Mouse (Mus musculus): Measurements from ENCODE around the gene Nuak2.

Nuak2 gene

DNA sequence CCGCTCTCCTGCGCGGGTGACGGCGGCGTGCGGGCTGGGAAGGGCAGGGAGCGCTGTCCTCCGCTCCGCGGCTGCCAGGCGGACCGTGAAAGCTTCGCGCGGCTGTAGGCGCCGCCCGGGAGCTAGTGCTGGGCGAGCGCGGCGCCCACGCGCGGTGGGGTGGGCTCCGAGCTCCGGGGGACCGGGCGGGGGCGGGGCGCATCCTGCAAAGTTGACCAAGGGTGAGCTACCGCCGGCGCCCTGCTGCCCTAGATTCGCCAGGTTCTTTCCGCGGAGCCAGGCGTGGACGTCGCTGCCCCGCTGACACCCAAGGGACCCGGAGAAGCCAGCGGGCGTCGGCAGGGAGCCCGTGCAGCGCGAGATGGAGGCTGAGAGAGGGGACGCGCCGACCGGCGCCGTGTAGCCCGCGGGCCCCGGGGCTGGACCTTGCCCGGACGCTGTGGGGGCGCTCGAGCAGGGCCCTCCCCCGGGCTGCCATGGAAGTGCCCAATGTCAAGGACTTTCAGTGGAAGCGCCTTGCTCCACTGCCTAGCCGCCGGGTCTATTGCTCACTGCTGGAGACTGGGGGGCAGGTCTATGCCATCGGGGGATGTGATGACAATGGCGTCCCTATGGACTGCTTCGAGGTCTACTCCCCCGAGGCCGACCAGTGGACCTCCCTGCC, 17.0 kb upstream of the Nuak2 start:
- no peak for DNase-seq (ENCODE audit: low spot score)

DNA sequence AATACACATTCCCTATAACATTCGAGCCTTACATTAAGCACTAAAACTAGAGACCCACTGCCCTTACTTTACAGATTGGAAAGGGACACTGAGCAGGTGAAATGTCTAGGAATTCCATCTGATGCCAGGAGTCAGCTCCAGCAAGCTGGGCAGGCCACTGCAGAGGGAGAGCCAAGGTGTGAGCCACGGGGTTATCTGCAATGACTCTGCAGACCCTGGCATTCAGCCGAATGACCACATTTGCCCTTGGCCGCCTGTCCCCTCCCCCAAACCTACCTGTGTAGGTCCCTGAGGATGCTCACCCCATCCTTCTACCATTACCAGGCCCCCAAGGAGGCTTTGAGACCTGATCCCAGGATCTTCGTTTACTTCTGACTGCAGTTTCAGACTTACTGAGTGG, 16.2 kb upstream of the Nuak2 start:
- DNase-seq (ENCODE audit: low spot score) = no peak

DNA sequence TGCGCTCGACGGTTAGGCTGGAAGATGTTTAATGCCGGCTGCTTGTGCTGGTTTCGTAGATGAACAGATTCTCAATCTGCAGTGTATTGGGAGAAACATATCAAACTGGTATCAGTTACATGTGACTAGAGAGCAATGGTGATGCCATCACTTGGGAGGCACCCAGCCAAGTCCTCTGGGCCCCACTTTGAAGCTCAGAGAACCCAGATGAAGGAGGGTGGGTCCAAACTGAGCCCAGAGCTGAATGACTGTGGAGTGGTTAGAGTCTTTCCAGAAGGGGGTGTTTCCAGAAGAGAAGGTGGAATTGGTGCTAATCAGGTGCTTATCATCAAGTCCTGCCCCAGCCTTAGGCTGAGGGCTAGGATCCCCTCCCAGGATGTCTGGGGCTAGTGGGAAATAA, 14.7 kb upstream of the Nuak2 start:
- no peak for DNase-seq (ENCODE audit: low spot score)

DNA sequence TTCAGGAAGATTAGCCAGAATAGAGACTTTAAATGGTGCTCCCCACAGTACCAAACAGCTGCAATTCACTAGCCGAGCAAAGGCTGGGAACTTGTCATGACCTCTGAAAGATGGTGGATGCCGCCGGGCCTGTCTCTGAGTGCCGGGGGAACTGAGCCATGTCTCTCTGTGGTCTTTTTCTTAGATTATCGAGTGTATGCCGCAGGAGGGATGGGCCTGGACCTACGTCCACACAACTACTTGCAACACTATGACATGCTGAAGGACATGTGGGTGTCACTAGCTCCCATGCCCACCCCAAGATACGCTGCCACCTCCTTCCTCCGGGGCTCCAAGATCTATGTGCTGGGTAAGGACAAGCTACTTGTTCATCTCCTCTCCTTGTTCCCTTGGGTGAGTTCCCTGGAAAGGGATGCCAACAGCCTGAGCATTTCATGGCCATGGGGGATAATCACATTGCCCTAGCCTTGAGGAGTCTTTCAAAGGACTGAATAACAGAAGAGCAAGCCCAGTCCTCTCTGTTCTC, 13.5 kb upstream of the Nuak2 start:
- no peak for DNase-seq (ENCODE audit: low spot score)

DNA sequence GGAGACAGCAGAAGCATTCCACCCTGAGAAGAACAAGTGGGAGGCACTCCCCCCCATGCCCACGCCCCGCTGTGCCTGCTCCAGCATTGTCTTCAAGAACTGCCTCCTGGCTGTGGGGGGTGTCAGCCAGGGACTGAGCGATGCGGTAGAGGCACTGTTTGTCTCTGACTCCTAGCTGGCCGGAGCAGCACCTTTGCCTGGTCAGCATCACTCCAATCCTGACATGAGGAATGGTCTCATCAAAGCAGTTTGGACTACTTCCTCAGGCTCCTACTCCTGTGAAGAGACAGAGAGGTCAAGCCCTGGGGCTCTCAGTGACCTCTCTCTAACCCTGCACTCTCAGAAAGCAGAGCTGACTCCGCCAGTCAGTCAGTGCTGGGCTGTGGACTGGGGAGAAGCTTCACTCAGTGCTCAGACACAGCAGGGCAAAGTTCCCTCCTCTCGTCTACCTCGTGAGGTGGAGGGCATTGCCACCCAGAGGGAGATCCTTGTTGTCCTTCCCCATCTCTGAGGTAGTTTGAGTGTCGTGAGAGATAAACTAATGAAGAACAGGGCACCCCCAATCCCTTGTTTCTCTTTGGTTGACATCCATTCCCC, 11.2 kb upstream of the Nuak2 start:
- DNase-seq (ENCODE audit: low spot score) = no peak

DNA sequence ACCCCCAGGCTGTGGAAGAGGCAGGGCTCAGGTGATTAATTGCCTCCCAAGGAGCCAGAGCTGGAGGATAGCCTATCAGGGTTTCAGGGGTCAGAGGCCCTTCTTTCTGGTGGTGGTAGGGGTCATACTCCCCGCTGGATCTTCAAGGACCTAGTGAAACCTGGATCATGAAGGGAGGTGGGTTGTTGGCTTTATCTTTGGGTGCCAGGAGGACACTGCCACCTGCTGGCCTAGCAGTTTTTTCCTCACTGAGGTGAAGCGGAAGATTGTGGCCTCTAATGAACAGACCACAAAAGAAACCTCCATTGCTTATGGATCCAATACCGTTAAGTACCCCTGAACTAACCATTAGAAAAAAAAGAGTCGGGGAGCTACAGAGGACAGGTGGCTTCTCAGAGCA, 9.8 kb upstream of the Nuak2 start:
- DNase-seq (ENCODE audit: low spot score) = no peak

DNA sequence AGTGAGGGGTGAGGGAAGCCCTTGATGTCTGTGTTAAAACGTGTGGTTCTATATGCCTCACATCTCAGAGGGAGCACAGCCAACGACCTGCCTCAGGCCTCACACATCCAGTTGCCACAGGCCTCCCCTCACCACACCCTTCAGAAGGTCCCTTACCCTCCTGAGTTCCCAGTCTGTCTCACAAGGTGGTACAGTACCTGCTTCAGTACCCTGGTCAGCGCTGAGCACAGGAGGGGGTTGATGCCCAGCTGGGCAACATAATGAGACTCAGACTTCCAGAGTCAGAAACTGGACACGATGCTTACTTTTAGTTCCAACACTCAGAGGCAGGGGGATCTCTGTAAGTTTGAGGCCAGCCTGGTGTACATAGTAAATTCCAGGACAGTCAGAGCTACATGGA, 9.1 kb upstream of the Nuak2 start:
- DNase-seq (ENCODE audit: low spot score) = no peak

DNA sequence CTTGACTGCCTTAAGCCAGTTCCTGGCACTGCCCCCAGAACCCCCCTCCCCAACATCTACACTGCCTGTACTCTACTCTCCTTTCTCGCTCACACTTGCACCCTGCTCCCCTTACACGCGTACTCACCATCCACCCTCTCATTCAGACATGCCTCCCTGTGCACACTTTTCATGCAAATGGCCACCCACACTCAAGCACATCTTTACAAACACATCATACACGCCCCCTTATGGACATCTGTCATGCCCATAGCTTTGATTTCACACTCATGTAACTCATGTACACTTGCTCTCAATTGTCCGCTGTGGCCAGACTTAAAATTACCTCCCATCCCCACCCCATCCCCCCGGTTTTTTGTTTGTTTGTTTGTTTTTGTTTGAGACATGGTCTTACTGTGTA, 8.0 kb upstream of the Nuak2 start:
- DNase-seq (ENCODE audit: low spot score) = no peak

DNA sequence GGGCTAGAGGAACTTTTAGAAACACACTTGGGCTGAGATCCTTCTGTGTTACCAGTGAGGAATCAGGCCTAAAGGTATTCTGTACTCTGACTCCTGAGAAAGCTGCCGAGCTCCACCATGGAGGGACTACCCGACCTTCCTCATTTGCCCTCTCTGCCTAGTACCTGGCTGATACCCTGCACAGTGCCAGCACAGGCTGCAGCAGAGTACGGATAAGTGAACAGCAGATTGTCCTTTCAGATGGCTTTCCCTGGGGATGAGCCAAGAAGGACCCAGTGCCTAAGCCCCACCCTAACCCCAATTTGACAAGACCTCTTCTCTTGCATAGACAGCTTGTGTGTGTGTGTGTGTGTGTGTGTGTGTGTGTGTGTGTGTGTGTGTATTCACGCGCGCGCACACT, 7.3 kb upstream of the Nuak2 start:
- no peak for DNase-seq (ENCODE audit: low spot score)

DNA sequence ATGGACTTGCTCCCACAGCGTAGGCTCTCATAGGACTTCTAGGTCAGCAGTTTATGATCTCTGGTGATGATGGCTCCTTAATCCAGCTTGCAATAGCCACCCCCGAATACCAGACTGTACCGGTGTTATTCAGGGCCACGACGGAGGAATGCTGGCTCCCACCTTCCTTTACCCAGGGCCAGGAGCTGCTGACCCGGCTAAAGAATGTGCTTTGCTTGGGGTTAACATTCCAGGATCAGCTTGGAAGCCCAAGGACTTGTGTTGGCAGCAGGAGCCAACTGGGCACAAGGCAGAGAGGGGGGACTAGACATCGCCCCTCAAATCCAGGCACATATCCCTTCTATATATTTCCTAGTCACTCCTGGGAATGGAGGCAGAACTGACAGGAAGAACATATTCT, 5.2 kb upstream of the Nuak2 start:
- DNase-seq (ENCODE audit: low spot score) = no peak

DNA sequence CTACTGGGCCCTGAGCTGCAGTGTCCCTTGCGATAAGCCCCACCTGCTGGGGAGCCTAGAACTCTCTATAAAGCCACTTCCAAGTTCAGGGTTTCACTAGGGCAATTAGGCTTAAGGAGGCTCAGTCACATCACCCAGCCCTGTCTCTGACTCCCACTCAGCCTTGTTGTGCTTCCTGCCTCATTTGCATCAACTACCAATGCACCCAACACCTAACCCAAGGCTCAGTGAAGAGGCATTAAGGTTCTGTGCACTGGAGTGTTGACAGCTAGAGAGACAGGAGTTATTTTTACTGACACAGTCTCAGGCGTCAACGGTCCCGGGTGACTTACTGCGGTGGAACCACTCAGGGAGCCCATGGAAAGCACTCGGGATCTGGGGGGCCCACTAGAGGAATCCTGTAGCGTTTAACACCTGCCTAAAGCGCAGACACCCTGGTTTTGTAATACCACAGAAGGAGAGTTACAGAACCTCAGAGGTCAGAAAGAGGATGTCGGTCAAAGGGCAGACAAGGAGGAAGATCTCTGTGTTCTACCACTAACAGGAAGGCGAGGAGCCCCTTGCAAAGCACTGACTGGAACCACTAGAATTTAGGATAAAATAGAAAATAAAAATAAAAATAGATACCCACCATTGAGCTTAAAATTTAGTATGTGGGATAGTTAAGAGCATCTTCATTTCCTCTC, 4.6 kb upstream of the Nuak2 start:
- DNase-seq (ENCODE audit: low spot score) = no peak

DNA sequence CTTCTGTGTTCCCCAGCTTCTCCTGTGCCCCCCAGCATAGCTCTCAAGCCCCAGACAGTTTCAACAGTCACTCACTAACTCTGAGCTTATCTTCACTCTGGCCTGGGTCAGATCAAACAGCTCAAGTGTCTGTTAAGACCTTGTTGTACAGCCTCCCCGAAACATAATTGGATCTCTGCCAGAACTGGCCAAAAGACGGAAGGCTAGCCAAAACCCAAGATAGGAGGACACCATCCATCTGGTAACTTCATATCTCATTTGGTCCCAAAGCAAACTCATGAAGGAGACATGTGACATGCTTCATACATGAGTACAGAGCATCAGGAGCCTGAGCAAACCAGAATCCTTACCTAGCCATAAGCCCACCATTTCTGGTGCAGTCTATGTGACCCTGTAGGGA, 3.9 kb upstream of the Nuak2 start:
- DNase-seq (ENCODE audit: low spot score) = no peak

DNA sequence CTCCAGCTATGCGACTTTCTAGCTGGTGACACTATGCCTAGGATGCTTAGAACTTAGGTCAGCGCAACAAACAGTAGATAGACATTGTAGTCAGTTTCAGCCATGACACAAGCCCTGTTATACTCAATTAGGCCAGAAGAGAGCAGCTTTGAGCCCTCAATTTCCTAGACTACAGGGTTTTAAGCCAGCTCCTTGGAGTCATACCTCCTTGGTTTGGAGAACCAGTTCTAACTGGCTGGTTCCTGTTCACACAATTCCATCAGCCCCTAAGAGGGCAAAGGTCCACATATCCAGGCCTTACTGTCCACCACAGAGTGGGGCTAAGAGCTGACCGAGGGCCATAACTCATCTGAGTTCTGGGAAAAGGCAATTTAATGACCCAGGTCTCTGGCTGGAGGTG, 3.2 kb upstream of the Nuak2 start:
- DNase-seq (ENCODE audit: low spot score) = no peak

DNA sequence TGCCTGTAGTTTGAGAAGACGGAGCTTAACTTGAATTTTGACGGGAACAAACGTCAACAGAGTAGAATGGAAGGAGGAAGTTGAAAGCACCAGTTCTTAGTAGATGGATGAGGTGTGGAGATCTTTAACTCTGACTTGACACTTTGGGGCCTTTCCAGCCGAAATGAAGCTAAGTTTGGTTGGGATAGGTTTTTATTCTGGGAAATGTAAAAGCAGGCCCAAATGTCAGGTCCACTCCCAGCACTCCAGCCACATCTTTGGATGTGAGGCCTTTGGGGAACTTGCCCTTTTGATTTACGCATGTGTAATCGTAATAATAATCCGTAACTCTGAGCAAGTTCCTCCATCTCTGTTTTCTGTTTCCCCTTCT, 684 bp downstream of the Nuak2 start:
- DNase-seq (ENCODE audit: low spot score) = no peak

DNA sequence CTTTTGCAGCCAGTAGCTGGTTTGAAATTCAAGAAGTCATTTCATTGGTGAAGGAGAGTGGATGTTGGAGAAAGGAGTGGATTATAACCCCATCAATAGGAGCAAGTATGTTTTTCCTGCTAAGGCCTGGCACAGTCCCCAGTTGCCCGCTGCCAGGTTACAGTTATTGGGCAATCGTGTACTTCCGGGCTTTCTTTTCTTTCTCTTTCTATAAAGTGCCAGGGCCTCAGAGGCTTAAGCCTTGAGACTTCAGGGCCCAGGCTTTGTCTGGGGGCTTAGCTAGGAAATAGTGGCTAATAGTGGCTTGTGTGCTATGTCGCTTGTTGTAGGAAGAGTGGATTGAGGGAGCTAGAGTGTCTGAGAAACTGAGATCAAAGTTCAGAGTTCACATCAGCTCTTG, 1.5 kb downstream of the Nuak2 start:
- no peak for DNase-seq (ENCODE audit: low spot score)

DNA sequence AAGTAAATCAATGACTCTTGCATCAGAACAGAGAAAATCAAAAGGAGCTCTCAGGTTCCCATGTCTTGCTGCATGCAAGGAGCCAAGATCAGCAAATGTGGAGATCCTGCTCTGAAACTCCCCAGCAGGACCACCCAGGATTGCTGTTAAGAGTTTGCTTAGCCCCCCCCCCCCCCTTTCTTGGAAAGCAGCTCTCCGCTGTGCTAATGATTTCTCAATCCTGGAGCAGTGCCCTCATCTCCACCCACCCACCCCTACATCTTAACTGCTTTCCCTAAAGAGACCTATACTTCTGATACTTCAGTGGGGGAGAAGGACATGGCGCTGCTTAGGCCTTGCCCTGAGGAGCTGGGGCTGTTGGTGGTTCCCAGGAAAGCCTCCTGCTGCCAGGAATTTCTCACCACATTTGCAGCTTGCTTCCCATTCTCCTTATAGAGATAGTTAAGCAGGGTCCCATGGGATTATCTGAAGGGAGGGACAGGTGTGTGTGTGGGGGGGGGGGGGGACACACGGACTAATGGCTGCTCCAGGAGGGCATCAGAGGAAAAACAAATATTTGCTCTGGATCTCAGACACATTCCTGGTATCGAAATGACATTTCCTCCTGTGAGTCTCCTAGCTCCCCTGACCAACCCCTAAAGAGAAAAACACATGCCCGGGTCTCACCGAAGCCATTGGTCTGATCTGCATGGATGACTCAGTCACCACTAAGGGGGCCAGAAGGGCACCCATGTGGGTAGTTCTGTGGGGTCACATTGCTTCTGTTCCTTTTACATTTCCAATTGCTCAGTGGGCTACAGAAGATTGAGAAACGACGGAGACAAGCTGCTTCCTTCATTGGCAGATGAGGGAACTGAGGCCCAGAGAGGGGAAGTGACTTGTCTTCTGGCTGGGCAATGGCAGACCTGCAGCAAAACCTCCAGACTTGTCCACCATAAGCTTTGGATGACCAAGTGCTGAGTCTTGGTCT, 2.3 kb downstream of the Nuak2 start:
- DNase-seq (ENCODE audit: low spot score) = no peak

DNA sequence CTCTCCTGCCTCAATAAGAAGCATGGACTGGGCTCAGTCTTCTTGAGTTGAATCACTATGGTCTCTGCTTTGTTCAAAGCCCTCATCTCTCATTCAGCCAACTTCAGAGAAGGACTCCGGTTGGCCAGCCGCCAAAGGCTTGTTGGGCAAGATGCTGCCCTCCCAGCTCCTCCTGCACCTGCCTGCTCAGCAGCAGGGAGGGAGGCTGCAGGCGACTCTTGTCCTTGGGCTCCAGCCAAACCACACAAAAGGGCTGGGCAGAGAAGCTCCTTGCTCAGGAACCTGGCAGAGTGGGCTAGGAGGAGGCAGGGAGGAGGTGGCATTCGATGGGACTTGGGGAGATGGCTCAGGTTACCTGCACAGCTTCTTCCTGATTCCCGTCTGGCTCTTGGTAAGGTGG, 3.3 kb downstream of the Nuak2 start:
- DNase-seq (ENCODE audit: low spot score) = peak; percentile 82

DNA sequence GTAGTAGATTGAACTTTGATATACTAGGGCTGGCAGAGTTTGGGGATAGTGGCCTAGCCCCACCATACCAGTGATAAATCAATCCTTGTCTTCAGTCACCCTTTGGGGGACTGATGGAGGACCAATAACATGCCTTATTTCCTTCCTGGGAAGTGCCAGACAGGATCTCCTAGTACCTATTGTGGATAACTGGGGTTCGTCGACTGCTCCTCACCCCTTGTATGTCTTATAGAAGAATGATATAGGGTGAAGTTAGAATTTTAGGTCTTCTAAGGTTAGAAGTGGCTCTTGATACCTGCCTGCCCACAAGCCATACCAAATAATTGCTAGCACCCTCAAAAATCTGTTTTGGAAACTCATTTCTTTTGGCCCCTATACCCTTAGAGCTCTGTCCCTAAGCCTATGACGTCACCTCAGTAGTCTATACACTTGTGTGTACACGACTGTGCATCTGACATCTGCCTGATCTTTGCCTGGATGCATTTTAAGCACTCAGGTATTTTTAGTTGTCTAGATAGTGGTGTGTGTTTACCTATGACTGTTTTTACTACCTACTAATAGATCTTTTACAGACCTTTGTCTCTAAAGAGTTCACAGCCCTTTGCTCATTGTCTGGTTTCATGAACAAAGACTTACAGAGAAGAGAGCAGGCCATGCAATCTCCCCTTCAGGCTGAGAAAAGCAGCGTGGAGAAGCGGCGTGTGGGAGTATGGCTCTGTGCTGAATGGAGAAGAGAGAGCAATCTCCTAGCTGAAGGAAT, 6.1 kb downstream of the Nuak2 start:
- DNase-seq (ENCODE audit: low spot score) = peak; percentile 49

DNA sequence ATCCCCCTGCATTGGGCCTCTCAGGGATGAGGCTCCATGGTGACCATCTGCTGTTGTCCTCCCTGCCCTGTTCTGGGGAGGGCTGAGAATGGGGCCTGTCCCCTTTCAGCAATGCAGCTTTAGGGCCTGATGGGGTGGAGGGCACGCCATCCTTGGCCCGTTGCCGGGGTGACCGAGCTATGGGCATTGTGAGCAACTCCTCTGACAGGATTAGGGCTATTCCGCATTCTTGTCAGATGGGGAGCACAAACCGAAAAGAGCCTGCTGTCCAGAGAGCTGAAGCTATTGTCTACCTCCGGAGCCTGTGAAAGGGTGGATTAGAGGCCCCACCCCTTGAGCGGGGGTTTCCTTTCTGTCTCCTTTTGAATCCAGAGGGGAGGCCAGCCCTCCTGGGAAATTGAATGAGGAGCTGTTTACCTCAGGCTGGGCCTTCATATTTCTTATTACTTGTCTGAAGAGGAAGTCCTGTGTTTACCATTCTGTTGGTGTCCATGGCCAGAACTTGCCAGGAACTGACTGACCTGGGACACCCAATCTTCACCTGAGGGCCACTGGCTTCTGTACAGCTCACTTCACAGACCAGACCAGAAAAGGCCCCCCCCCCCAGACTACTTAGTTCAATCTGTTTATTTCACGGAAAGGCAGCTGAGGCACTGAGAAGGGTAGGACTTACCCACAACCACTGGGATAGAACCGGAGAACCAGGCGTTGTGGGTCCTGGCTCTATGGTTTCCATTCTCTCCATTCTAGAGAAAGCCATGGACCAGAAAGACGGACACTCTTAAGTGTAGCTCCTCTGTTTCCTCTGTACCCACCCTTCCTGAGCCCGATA, 7.0 kb downstream of the Nuak2 start:
- no peak for DNase-seq (ENCODE audit: low spot score)

DNA sequence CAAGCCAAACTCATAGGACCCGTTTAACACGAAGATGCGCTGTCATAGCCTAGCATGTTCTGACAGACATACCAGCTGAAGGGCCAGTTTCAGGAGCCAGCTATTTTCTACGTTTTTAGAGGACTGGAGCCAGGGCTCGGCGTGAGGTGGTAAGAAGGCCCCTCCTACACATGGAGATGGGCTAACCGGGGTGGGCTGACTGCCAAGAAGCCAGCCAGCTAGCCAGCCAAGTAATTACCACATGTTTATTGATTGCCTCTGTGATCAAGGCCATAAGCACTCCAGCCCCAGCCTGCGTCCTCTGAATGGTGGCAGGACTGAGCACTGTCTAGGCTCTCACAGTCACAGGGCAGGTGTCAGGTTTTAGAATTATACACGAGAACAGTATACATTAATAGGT, 10.9 kb downstream of the Nuak2 start:
- no peak for DNase-seq (ENCODE audit: low spot score)

DNA sequence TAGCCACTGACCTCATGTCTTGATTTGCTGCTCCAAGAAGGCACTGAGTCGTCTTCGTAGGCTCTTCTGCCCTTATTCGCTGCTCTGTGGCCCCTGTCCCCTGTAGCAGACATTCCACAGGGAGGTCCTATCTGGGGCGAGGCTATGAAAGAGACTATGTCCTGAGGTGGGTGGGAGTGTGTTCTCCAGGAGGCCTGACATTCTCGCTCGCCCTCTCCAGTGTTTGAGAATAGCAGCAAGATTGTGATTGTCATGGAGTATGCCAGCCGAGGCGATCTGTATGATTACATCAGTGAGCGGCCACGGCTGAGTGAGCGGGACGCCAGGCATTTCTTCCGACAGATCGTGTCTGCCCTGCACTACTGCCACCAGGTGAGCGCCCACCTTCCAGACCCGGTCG, 11.6 kb downstream of the Nuak2 start:
- DNase-seq (ENCODE audit: low spot score) = no peak
